Mouse (Mus musculus) adrenal gland, postnatal 14 days (tissue): ENCODE measurements around the gene 2010111I01Rik. TPM values are rescaled to one million over a fixed set of nuclear protein-coding genes. Genes with fewer than 3 reads are reported as not detected.

Experiments
- DNase-seq: peaks from one replicate; pipeline ENCODE4 v3.0.0; 2021; ENCODE audit warnings: mixed read lengths
- total RNA-seq: library from RNA; stranded (reverse); gene quantifications from 2 replicates; pipeline ENCODE4 v1.2.3, GENCODE M21; 2021

The 2010111I01Rik gene
- total RNA-seq, 1 experiment from 2014 or later = 78.9 TPM

- no peak for DNase-seq
Measured at GRCm38 (mm10) chr13:63315777-63316176, 351.1 kb downstream of the 2010111I01Rik start.

GRCm38 (mm10) chr13:63316407-63316806, 351.7 kb downstream of the 2010111I01Rik start:
- DNase-seq = no peak

- peak; percentile 62 for DNase-seq
Measured at GRCm38 (mm10) chr13:63317681-63318104, 353.0 kb downstream of the 2010111I01Rik start.

GRCm38 (mm10) chr13:63319814-63320213, 355.1 kb downstream of the 2010111I01Rik start:
- no peak for DNase-seq

GRCm38 (mm10) chr13:63321689-63322088, 357.0 kb downstream of the 2010111I01Rik start:
- peak; percentile 5 for DNase-seq

- peak; percentile 38 for DNase-seq
Measured at GRCm38 (mm10) chr13:63322756-63323155, 358.1 kb downstream of the 2010111I01Rik start.

GRCm38 (mm10) chr13:63323286-63324075, 358.8 kb downstream of the 2010111I01Rik start:
- DNase-seq = peak; percentile 73

- DNase-seq = no peak
Measured at GRCm38 (mm10) chr13:63324311-63324710, 359.6 kb downstream of the 2010111I01Rik start.

- DNase-seq = peak; percentile 77
Measured at GRCm38 (mm10) chr13:63324978-63325848, 360.5 kb downstream of the 2010111I01Rik start.

- DNase-seq = no peak
Measured at GRCm38 (mm10) chr13:63326015-63326414, 361.3 kb downstream of the 2010111I01Rik start.

- DNase-seq = no peak
Measured at GRCm38 (mm10) chr13:63330236-63330860, 365.7 kb downstream of the 2010111I01Rik start.

- peak; percentile 78 for DNase-seq
Measured at GRCm38 (mm10) chr13:63331379-63331778, 366.7 kb downstream of the 2010111I01Rik start.

GRCm38 (mm10) chr13:63332576-63333300, 368.0 kb downstream of the 2010111I01Rik start:
- DNase-seq = peak; percentile 73

GRCm38 (mm10) chr13:63335421-63336134, 370.9 kb downstream of the 2010111I01Rik start:
- DNase-seq = peak; percentile 61

GRCm38 (mm10) chr13:63336335-63336734, 371.6 kb downstream of the 2010111I01Rik start:
- no peak for DNase-seq

GRCm38 (mm10) chr13:63337239-63337960, 372.7 kb downstream of the 2010111I01Rik start:
- DNase-seq = no peak

- no peak for DNase-seq
Measured at GRCm38 (mm10) chr13:63339946-63340345, 375.3 kb downstream of the 2010111I01Rik start.

GRCm38 (mm10) chr13:63342781-63343180, 378.1 kb downstream of the 2010111I01Rik start:
- DNase-seq = no peak

GRCm38 (mm10) chr13:63344481-63344880, 379.8 kb downstream of the 2010111I01Rik start:
- no peak for DNase-seq

- no peak for DNase-seq
Measured at GRCm38 (mm10) chr13:63345476-63346225, 381.0 kb downstream of the 2010111I01Rik start.
